Mouse (Mus musculus) gastrocnemius, postnatal 10 days (tissue): Measurements from ENCODE around the gene Homer2. TPM values are rescaled to one million over a fixed set of nuclear protein-coding genes. Genes with fewer than 3 reads are reported as not detected.

Experiments
- DNase-seq: peaks from one replicate; pipeline ENCODE4 v3.0.0; 2021; ENCODE audit warnings: mixed read lengths
- long read RNA-seq, 2 experiments: library from polyadenylated mRNA; stranded (forward); transcript quantifications; one replicate each; pipeline ENCODE4 v2.0.0; 2021
- total RNA-seq, 2 experiments: library from RNA; stranded (reverse); gene quantifications; 2 replicates each; pipeline ENCODE4 v1.2.3; 2021

Gene Homer2
- 10 to 100 TPM; 26.1 to 26.3 TPM for total RNA-seq
- long read RNA-seq, experiment 1, transcript Homer2-201 (9 exons, 1,736 nt), result major isoform, 22 of 36 reads
- long read RNA-seq, experiment 1, transcript Homer2-206 (9 exons, 1,634 nt), result minor isoform, 10 of 36 reads
- long read RNA-seq, experiment 1, partial matches to known transcripts, result 0 of 36 reads
- long read RNA-seq, experiment 1, other reads (novel, unspliced or antisense), result 4 of 36 reads
- long read RNA-seq, experiment 2, transcript Homer2-201 (9 exons, 1,736 nt), result major isoform, 21 of 34 reads
- long read RNA-seq, experiment 2, transcript Homer2-206 (9 exons, 1,634 nt), result minor isoform, 12 of 34 reads
- long read RNA-seq, experiment 2, partial matches to known transcripts, result 0 of 34 reads
- long read RNA-seq, experiment 2, other reads (novel, unspliced or antisense), result 1 of 34 reads

GRCm38 (mm10) chr7:81707471-81708140, at the start of gene Homer2:
Homer2 (minus strand) TSS chr7:81707527.
- no peak for DNase-seq

- DNase-seq, result no peak
These were observed 40.6 kb upstream of the Homer2 start for GRCm38 (mm10) chr7:81747956-81748355.

GRCm38 (mm10) chr7:81744145-81744544, 36.8 kb upstream of the Homer2 start:
- DNase-seq, result no peak

GRCm38 (mm10) chr7:81740010-81740409, 32.7 kb upstream of the Homer2 start:
- no peak for DNase-seq

GRCm38 (mm10) chr7:81738720-81739385, 31.5 kb upstream of the Homer2 start:
- DNase-seq, result no peak

- DNase-seq, result no peak
These were observed 28.1 kb upstream of the Homer2 start for GRCm38 (mm10) chr7:81735300-81736048.

GRCm38 (mm10) chr7:81732183-81733089, 25.1 kb upstream of the Homer2 start:
- DNase-seq, result no peak

GRCm38 (mm10) chr7:81731181-81731651, 23.9 kb upstream of the Homer2 start:
- no peak for DNase-seq

- DNase-seq, result no peak
These were observed 22.5 kb upstream of the Homer2 start for GRCm38 (mm10) chr7:81729787-81730186.

- DNase-seq, result no peak
These were observed 20.4 kb upstream of the Homer2 start for GRCm38 (mm10) chr7:81727716-81728115.

- no peak for DNase-seq
These were observed 19.3 kb upstream of the Homer2 start for GRCm38 (mm10) chr7:81726728-81727005.

- no peak for DNase-seq
These were observed 18.8 kb upstream of the Homer2 start for GRCm38 (mm10) chr7:81725986-81726727.

- DNase-seq, result no peak
These were observed 16.5 kb upstream of the Homer2 start for GRCm38 (mm10) chr7:81723851-81724250.

GRCm38 (mm10) chr7:81721271-81721670, 13.9 kb upstream of the Homer2 start:
- DNase-seq, result no peak

- DNase-seq, result no peak
These were observed 11.9 kb upstream of the Homer2 start for GRCm38 (mm10) chr7:81719216-81719661.

GRCm38 (mm10) chr7:81718657-81719056, 11.3 kb upstream of the Homer2 start:
- DNase-seq, result no peak

GRCm38 (mm10) chr7:81710166-81710565, 2.8 kb upstream of the Homer2 start:
- no peak for DNase-seq

- DNase-seq, result no peak
These were observed 838 bp upstream of the Homer2 start for GRCm38 (mm10) chr7:81708165-81708564.

GRCm38 (mm10) chr7:81706416-81707391, 623 bp downstream of the Homer2 start:
- DNase-seq, result peak; percentile 49
